Mouse (Mus musculus): Measurements from ENCODE around the gene St3gal5.

Gene St3gal5

GRCm38 (mm10) chr6:72132671-72133214 lies 35.4 kb downstream of the St3gal5 start:
- no peak for DNase-seq (ENCODE audit: inconsistent ontology term)

GRCm38 (mm10) chr6:72134850-72135515 lies 37.6 kb downstream of the St3gal5 start:
- DNase-seq (ENCODE audit: inconsistent ontology term), result no peak

- no peak for DNase-seq (ENCODE audit: inconsistent ontology term)
Observed at GRCm38 (mm10) chr6:72136016-72136415, 38.6 kb downstream of the St3gal5 start.

DNA sequence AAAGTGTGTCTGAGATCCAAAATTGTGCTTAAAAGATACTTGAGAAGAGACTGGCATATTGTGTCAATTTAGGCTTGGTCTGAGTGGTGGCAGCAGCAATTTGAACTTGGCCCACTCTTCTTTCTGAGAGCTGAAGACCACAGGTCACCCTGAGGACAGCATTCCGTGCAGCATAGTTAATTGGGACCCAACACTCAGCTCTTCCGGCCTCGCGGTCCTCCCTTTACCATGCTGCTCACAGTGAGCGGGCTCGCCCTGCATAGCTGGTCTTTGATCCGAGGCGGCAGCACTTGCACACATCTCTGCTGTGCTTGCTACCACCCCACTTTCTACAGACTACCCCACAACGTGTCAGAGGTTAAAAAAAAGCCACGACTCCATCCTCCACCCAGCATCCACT lies 39.2 kb downstream of the St3gal5 start:
- peak; percentile 66 for DNase-seq (ENCODE audit: inconsistent ontology term)

- DNase-seq (ENCODE audit: inconsistent ontology term), result no peak
Observed at GRCm38 (mm10) chr6:72139508-72140193, 42.3 kb downstream of the St3gal5 start.

GRCm38 (mm10) chr6:72140371-72140770 lies 43.0 kb downstream of the St3gal5 start:
- no peak for DNase-seq (ENCODE audit: inconsistent ontology term)

DNA sequence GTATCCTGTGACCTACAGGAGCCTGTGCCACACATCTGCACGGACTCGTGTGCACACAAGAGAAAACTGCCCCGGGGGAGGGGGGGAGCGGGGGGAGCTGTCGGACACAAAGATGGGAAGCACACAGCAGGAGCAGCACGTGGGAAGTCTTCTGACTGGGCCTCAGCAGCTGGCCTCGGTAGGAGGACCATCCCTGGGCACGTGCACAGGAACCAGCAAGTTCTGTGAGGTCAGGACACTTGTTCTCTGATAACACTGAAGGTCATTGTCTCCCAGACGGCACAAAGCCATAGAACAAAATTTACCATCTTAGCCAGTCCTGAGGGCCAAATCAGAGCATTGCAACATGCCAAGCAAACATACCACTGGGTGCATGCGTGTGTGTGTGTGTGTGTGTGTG lies 43.8 kb downstream of the St3gal5 start:
- no peak for DNase-seq (ENCODE audit: inconsistent ontology term)

- no peak for DNase-seq (ENCODE audit: inconsistent ontology term)
Observed at GRCm38 (mm10) chr6:72142561-72142960, 45.2 kb downstream of the St3gal5 start.

DNA sequence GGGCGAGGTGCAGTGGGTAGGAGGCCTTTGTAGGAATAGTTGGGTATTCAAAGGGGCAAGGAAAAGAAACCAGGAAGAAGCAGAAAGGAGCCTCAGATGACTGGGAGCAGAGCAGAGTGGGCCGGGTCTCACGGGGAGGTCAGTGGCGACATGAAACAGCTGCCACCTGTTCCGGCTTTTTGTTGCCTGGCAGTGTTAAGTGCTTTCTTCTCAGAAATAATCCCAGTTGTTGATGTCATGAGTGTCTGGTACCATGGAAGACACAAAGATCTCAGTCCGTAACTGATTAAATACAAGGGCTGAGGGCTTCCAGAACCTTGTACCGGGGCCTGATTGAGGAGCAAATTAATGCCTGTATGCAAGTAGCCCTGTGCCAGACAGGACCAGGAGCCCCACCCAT lies 47.0 kb downstream of the St3gal5 start:
- no peak for DNase-seq (ENCODE audit: inconsistent ontology term)

GRCm38 (mm10) chr6:72146803-72147202 lies 49.4 kb downstream of the St3gal5 start:
- no peak for DNase-seq (ENCODE audit: inconsistent ontology term)

DNA sequence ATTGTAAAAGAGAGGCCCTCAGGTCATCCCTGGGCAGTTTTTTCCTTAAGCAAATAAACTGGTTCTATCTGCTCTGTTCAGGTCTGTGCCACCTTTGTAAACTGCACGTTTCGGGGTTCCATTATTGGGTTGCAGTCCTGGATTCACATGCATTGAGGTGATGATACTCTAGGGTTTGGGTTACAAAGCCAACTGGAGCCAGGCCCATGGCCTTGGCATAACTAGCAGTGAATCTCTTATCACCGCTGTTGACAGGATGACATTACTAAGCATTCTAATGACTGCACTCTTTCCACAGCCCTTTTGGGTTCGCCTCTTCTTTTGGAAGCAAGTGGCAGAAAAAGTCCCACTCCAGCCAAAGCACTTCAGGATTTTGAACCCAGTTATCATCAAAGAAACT lies 51.3 kb downstream of the St3gal5 start:
- DNase-seq (ENCODE audit: inconsistent ontology term), result no peak

DNA sequence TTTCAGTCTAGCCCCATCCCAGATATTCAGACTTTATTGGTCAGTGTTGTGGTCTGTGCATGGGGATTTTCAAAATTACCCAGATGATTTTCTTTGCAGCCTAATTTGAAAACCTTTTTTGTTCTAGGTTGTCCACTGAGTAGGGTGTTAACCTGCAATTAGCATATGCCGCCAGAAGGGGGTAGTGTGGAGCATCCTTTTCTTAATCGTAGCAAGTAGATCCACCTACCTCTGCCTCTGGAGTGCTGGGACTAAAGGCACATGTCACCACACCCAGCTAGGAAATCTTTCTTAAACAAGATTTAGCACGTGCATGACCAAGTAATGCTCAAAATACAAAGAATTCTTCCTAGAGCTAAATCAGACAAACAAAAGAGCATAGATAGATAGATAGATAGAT lies 52.4 kb downstream of the St3gal5 start:
- no peak for DNase-seq (ENCODE audit: inconsistent ontology term)

DNA sequence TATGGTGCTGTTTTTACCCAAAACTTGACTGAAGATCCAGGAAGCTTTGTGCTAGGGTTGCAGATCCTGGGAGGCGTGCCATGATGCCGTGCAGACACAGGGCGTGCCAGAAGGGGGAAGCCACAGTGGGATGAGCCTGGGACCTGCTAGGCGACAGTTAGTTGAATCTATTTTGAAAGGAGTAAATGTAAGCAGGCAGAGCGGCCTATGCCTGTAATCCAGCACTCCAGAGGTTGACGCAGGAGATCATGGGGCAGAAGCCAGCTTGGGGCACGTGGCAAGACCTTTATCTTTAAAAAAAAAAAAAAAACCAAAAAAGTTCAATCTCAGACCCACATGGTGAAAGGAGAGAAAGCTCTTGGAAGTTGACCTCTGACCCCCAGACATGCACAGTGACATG lies 55.3 kb downstream of the St3gal5 start:
- no peak for DNase-seq (ENCODE audit: inconsistent ontology term)

DNA sequence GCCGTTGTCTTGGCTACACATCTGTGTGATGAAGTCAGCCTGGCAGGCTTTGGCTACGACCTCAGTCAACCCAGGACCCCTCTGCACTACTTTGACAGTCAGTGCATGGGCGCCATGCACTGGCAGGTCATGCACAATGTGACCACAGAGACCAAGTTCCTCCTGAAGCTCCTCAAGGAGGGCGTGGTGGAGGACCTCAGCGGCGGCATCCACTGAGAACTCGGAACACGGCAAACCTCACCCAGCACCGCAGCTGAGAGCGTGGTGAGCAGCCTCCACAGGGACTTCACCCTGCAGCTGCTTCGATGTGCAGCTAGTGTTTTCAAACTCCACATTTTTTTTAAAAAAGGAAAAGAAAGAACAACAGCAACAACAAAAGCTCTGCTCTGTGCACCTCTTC lies 56.1 kb downstream of the St3gal5 start:
- no peak for DNase-seq (ENCODE audit: inconsistent ontology term)

- DNase-seq (ENCODE audit: inconsistent ontology term), result peak; percentile 66
Observed at GRCm38 (mm10) chr6:72154008-72154407, 56.6 kb downstream of the St3gal5 start.

GRCm38 (mm10) chr6:72154938-72155531 lies 57.6 kb downstream of the St3gal5 start:
- DNase-seq (ENCODE audit: inconsistent ontology term), result no peak

GRCm38 (mm10) chr6:72155649-72156048 lies 58.3 kb downstream of the St3gal5 start:
- DNase-seq (ENCODE audit: inconsistent ontology term), result no peak

DNA sequence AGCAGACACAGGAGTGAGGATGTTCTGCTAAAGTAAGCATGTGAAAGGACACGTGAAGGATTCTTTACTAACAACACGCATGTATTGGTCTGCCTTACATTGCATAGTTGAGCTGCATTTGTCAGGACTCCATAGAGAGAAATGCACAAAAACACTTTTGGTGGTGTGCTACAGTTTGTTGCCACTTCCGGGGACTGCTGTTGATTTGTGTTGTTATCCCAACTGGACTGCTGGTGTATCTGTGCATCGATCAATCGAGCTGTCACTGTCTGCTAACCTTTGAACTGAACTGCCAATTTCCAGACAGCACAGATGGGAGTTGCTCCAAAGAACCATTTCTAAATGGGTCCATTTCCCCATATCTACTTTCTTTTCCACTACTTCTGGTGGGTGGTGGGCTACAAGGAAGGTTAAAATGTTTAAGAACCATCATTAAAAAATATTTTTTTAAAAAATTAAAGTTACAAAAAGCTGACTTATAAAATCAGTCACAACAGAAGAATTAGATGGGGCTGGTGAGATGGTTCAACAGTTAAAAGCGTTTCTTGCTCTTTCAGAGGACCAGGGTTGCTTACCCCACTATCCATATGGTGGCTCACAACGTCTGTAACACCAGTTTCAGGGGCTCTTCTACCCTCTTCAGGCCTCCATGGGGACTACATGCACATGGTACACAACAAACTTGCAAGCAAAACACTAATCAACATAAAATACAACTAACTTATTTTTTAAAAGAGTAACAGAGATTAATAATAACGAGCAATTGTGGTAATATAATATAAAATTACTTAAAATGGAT lies 61.8 kb downstream of the St3gal5 start:
- no peak for DNase-seq (ENCODE audit: inconsistent ontology term)

DNA sequence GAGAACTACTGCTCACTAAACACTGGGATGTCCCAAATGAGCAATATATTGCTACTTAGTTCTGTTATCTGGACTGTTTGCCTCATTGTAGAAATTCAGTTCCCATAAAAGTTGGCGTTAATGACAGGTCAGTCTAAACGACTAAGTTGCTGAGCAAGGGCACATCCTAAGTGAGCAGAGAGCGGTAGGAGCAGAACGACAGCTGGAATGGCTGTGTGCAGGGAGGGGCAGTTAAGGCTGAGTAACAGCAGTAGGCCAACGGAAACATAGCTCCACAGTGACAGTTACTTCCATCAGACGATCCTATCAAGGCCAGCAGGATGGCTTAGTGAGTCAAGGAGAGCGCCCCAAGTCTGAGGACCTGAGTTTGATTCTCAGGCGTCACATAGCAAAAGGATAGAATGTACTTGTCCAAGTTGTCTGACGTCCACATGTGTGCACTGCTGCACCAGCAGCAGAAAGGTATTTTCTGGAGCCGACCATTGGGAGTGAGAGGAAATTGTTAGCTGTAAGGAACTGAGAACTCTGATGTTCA lies 62.5 kb downstream of the St3gal5 start:
- DNase-seq (ENCODE audit: inconsistent ontology term), result no peak

DNA sequence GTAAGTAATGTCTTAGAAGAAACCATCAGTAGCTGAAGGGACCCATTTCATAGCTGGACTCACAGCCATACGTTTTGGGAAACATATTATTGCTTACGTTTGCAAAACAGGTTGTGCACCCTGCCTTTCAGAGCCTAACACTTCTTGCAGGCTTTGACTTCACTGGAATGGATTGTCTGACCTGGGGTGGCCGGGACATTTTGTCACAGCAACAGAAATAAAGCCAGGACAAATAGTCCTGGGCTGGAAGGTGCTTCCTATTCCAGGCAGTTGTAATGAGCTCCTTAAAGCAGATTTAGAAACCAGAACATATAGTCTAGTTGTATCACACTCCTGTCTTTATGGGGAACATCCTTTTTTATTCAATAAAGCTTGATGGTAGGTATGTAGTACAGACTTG lies 63.6 kb downstream of the St3gal5 start:
- no peak for DNase-seq (ENCODE audit: inconsistent ontology term)

GRCm38 (mm10) chr6:72161751-72162150 lies 64.4 kb downstream of the St3gal5 start:
- DNase-seq (ENCODE audit: inconsistent ontology term), result no peak
